Mouse (Mus musculus) embryo, embryonic 9.5 days (tissue): ENCODE results near the gene Ing5.
"Not testable (repeated sequence)": the region's sequence is repeated elsewhere in the genome, so short reads cannot be mapped to it uniquely, and the experiment has no call there.

ENCODE experiments used
- DNase-seq: peaks from one replicate; pipeline ENCODE4 v3.0.0-alpha.2; 2017; ENCODE audit errors: extremely low spot score

The Ing5 gene

GRCm38 (mm10) chr1:93803556-93804507, at the start of gene Ing5:
Ing5 (plus strand) TSS chr1:93803965.
- peak; percentile 100 for DNase-seq

- peak; percentile 87 for DNase-seq
Measured at GRCm38 (mm10) chr1:93754573-93755290, 49.0 kb upstream of the Ing5 start, which contains the start of gene Thap4. Thap4 (minus strand) TSS chr1:93754864.

- DNase-seq, result no peak
Measured at GRCm38 (mm10) chr1:93755291-93755610, 48.5 kb upstream of the Ing5 start.

- no peak for DNase-seq
Measured at GRCm38 (mm10) chr1:93755618-93756017, 48.1 kb upstream of the Ing5 start.

- DNase-seq, result no peak
Measured at GRCm38 (mm10) chr1:93756154-93756553, 47.6 kb upstream of the Ing5 start.

- no peak for DNase-seq
Measured at GRCm38 (mm10) chr1:93760076-93760475, 43.7 kb upstream of the Ing5 start.

GRCm38 (mm10) chr1:93763531-93763930, 40.2 kb upstream of the Ing5 start:
- not testable (repeated sequence) for DNase-seq

GRCm38 (mm10) chr1:93764871-93765591, 38.7 kb upstream of the Ing5 start:
- no peak for DNase-seq

- no peak for DNase-seq
Measured at GRCm38 (mm10) chr1:93767600-93767999, 36.2 kb upstream of the Ing5 start.

- no peak for DNase-seq
Measured at GRCm38 (mm10) chr1:93769901-93770300, 33.9 kb upstream of the Ing5 start.

- DNase-seq, result no peak
Measured at GRCm38 (mm10) chr1:93776686-93777085, 27.1 kb upstream of the Ing5 start.

- no peak for DNase-seq
Measured at GRCm38 (mm10) chr1:93786912-93787311, 16.9 kb upstream of the Ing5 start.

- no peak for DNase-seq
Measured at GRCm38 (mm10) chr1:93794526-93794925, 9.2 kb upstream of the Ing5 start.

GRCm38 (mm10) chr1:93795886-93796285, 7.9 kb upstream of the Ing5 start:
- DNase-seq, result no peak

GRCm38 (mm10) chr1:93800670-93801503, 2.9 kb upstream of the Ing5 start:
- no peak for DNase-seq

- DNase-seq, result peak; percentile 92
Measured at GRCm38 (mm10) chr1:93801741-93802238, 2.0 kb upstream of the Ing5 start, which contains the start of gene Dtymk. Dtymk (minus strand) TSS chr1:93801934.

GRCm38 (mm10) chr1:93802771-93803170, 994 bp upstream of the Ing5 start:
- no peak for DNase-seq

GRCm38 (mm10) chr1:93804818-93805217, 1.1 kb downstream of the Ing5 start:
- DNase-seq, result no peak

- DNase-seq, result no peak
Measured at GRCm38 (mm10) chr1:93805221-93805951, 1.6 kb downstream of the Ing5 start.

GRCm38 (mm10) chr1:93808871-93809270, 5.1 kb downstream of the Ing5 start:
- DNase-seq, result no peak
